In genomic region chr7:56168713-56169112, GRCm38 (mm10) we compare ENCODE assay signal across 24 mouse cellular contexts.
DNase-seq lines count a peak whose midpoint lies in the region; ATAC-seq and TF ChIP-seq lines count a peak whose summit lies in the region.
"Had no signal": no experiment of that assay in that cellular context is flagged by ENCODE, and none has a peak within 500 bp of the region (broad histone marks: within the 10 kb centered on the region; RNA-seq: fewer than 3 reads in every experiment).

No protein-coding gene starts in this region.

- peak; percentile 33; the same call in 1 of the 2 replicates for ATAC-seq in embryonic facial prominence, embryonic 14.5 days (ENCODE audit: low read depth)
- no peak for ATAC-seq in midbrain, embryonic 14.5 days (ENCODE audit: low FRiP score, low TSS enrichment)
- ATAC-seq in inflammation-experienced regulatory T-cells, adult 6 months: no peak
- ATAC-seq: CD4-positive, CD25-positive, alpha-beta regulatory T cell, adult 4 months; forebrain, postnatal 0 days had no signal

- intact Hi-C loops in left cerebral cortex, postnatal 4 days (cut with DNase I): no loop called here

- WGBS in embryonic facial prominence, embryonic 14.5 days: 65% methylated on average over 7 of the region's 7 CpGs
- 78% methylated on average over 7 of the region's 7 CpGs for WGBS in embryonic facial prominence, embryonic 10.5 days
- WGBS in midbrain, embryonic 14.5 days: 60% methylated on average over 7 of the region's 7 CpGs
- WGBS in midbrain, embryonic 10.5 days: 74% methylated on average over 7 of the region's 7 CpGs

- H3K4me2 ChIP-seq in embryonic facial prominence, embryonic 14.5 days (ENCODE audit: low read depth, low read length): no peak overlapping the region
- no peak overlapping the region for H3K4me2 ChIP-seq in midbrain, embryonic 14.5 days (ENCODE audit: low read length)
- no peak overlapping the region for H3K4me2 ChIP-seq in myocyte (ENCODE audit: low read depth)
- H3K4me2 ChIP-seq: heart, embryonic 15.5 days; hindbrain, embryonic 13.5 days; limb, embryonic 15.5 days; lung, embryonic 14.5 days; neural tube, embryonic 15.5 days had no signal

- no peaks in the 10 kb centered on the region for H3K27me3 ChIP-seq in embryonic facial prominence, embryonic 14.5 days (replicated peaks; ENCODE audit: control insufficient read depth, insufficient read depth, low read length)
- no peaks in the 10 kb centered on the region for H3K27me3 ChIP-seq in embryonic facial prominence, embryonic 10.5 days (replicated peaks; ENCODE audit: low read depth, poor library complexity, severe bottlenecking)
- H3K27me3 ChIP-seq in midbrain, embryonic 14.5 days (ENCODE audit: control insufficient read depth, insufficient read depth, low read length): no peaks in the 10 kb centered on the region
- H3K27me3 ChIP-seq in midbrain, embryonic 10.5 days (ENCODE audit: low read depth, poor library complexity, severe bottlenecking): no peaks in the 10 kb centered on the region
- no peaks in the 10 kb centered on the region for H3K27me3 ChIP-seq in myocyte (ENCODE audit: control insufficient read depth, insufficient read depth, insufficient read length)
- H3K27me3 ChIP-seq: heart, embryonic 15.5 days; hindbrain, embryonic 13.5 days; limb, embryonic 15.5 days; megakaryocyte, embryonic 14.5 days; neural tube, embryonic 15.5 days had no signal

- no peak overlapping the region for H3K4me3 ChIP-seq in embryonic facial prominence, embryonic 14.5 days (ENCODE audit: low read depth, low read length)
- H3K4me3 ChIP-seq in embryonic facial prominence, embryonic 10.5 days: no peak overlapping the region
- H3K4me3 ChIP-seq in midbrain, embryonic 14.5 days (replicated peaks; ENCODE audit: low read depth, low read length): no peak overlapping the region
- no peak overlapping the region for H3K4me3 ChIP-seq in midbrain, embryonic 10.5 days
- no peak overlapping the region for H3K4me3 ChIP-seq in myocyte
- H3K4me3 ChIP-seq: heart, embryonic 15.5 days; hindbrain, embryonic 13.5 days; limb, embryonic 15.5 days; megakaryocyte, embryonic 14.5 days; neural tube, embryonic 15.5 days had no signal

- peaks cover 44% of the 10 kb centered on the region for H3K36me3 ChIP-seq in embryonic facial prominence, embryonic 14.5 days (ENCODE audit: control insufficient read depth, insufficient read depth, low read length)
- H3K36me3 ChIP-seq in embryonic facial prominence, embryonic 10.5 days (replicated peaks): peaks cover 48% of the 10 kb centered on the region
- peaks cover 44% of the 10 kb centered on the region for H3K36me3 ChIP-seq in midbrain, embryonic 14.5 days (ENCODE audit: control insufficient read depth, insufficient read depth, low read length)
- peaks cover 43% of the 10 kb centered on the region for H3K36me3 ChIP-seq in midbrain, embryonic 10.5 days
- H3K36me3 ChIP-seq in myocyte (ENCODE audit: control insufficient read depth, insufficient read depth): peaks cover 11% of the 10 kb centered on the region

- no peak overlapping the region for H3K27ac ChIP-seq in embryonic facial prominence, embryonic 14.5 days (replicated peaks; ENCODE audit: low read depth, low read length)
- H3K27ac ChIP-seq in embryonic facial prominence, embryonic 10.5 days (replicated peaks): no peak overlapping the region
- H3K27ac ChIP-seq in midbrain, embryonic 14.5 days (replicated peaks; ENCODE audit: low read depth, low read length): no peak overlapping the region
- no peak overlapping the region for H3K27ac ChIP-seq in midbrain, embryonic 10.5 days (replicated peaks)
- H3K27ac ChIP-seq: heart, embryonic 15.5 days; hindbrain, embryonic 13.5 days; limb, embryonic 15.5 days; liver, embryonic 14.5 days; neural tube, embryonic 15.5 days; stomach, postnatal 0 days had no signal

- H3ac ChIP-seq in myocyte (ENCODE audit: control insufficient read depth, insufficient read length): no peak overlapping the region

- no peaks in the 10 kb centered on the region for H3K4me1 ChIP-seq in embryonic facial prominence, embryonic 14.5 days (ENCODE audit: control insufficient read depth, insufficient read depth, low read length)
- no peaks in the 10 kb centered on the region for H3K4me1 ChIP-seq in embryonic facial prominence, embryonic 10.5 days
- no peaks in the 10 kb centered on the region for H3K4me1 ChIP-seq in midbrain, embryonic 14.5 days (ENCODE audit: control insufficient read depth, insufficient read depth, low read length)
- no peaks in the 10 kb centered on the region for H3K4me1 ChIP-seq in midbrain, embryonic 10.5 days
- H3K4me1 ChIP-seq: heart, embryonic 15.5 days; hindbrain, embryonic 13.5 days; limb, embryonic 15.5 days; neural tube, embryonic 15.5 days had no signal

- no peaks in the 10 kb centered on the region for H3K9me3 ChIP-seq in embryonic facial prominence, embryonic 14.5 days (ENCODE audit: control insufficient read depth, low read length)
- H3K9me3 ChIP-seq in embryonic facial prominence, embryonic 10.5 days: no peaks in the 10 kb centered on the region
- no peaks in the 10 kb centered on the region for H3K9me3 ChIP-seq in midbrain, embryonic 14.5 days (ENCODE audit: control insufficient read depth, low read length)
- no peaks in the 10 kb centered on the region for H3K9me3 ChIP-seq in midbrain, embryonic 10.5 days (replicated peaks)
- H3K9me3 ChIP-seq: heart, embryonic 15.5 days; hindbrain, embryonic 13.5 days; limb, embryonic 15.5 days; megakaryocyte, embryonic 14.5 days; neural tube, embryonic 15.5 days had no signal

- peak; percentile 30 for DNase-seq in embryonic facial prominence, embryonic 14.5 days (ENCODE audit: low spot score)
- DNase-seq in embryonic facial prominence, embryonic 10.5 days (ENCODE audit: low spot score): no peak
- peak; percentile 1 for DNase-seq in midbrain, embryonic 14.5 days
- no peak for DNase-seq in midbrain, embryonic 10.5 days (ENCODE audit: low spot score)
- DNase-seq in cerebellum, adult 9-11 months: peak; percentile 68
- DNase-seq in left cerebral cortex, postnatal 4 days: no peak
- DNase-seq: forebrain, postnatal 0 days; gastrocnemius, postnatal 25 days; heart, postnatal 36 days; kidney, adult 8-10 months; kidney, postnatal 14 days; lung, embryonic 14.5 days; right cerebral cortex, postnatal 14 days; thymus, adult 2 months had no signal

- no peak for TF ChIP-seq POLR2A in myocyte (IDR thresholded peaks at IDR 0.05; ENCODE audit: insufficient read length, low read depth)

- H3K9ac ChIP-seq in embryonic facial prominence, embryonic 14.5 days (ENCODE audit: low read depth, low read length): no peak overlapping the region
- no peak overlapping the region for H3K9ac ChIP-seq in midbrain, embryonic 14.5 days (replicated peaks; ENCODE audit: low read length)
- H3K9ac ChIP-seq: forebrain, postnatal 0 days; heart, embryonic 15.5 days; hindbrain, embryonic 13.5 days; limb, embryonic 15.5 days; liver, embryonic 14.5 days; lung, embryonic 14.5 days; neural tube, embryonic 15.5 days had no signal

- H3K79me2 ChIP-seq in myocyte (ENCODE audit: control insufficient read depth, insufficient read depth): no peaks in the 10 kb centered on the region

TF ChIP-seq in myocyte, 11 proteins besides CTCF, POLR2A, EP300 and RAD21:
- TF ChIP-seq MYOD1 (IDR thresholded peaks at IDR 0.05; ENCODE audit: control insufficient read depth in 1 of 3, insufficient read length in 2 of 3, low read depth in 2 of 3) (peak in 2 of 3 experiments; percentile 79 to 81), REST (IDR thresholded peaks at IDR 0.05; ENCODE audit: insufficient read depth, insufficient read length) (no peak), MYOG (IDR thresholded peaks at IDR 0.05; ENCODE audit: control insufficient read depth in 1 of 3, insufficient read depth in 1 of 3, insufficient read length in 2 of 3, low read depth in 2 of 3) (peak; percentile 76 to 92 (median 78))

Comparison
In these comparisons a context has a peak if more than half of its experiments do, and no peak if none do; other contexts are left out.
1. DNase-seq: peak in embryonic facial prominence, embryonic 14.5 days (single experiment), midbrain, embryonic 14.5 days (single experiment) and cerebellum, adult 9-11 months (single experiment); none in embryonic facial prominence, embryonic 10.5 days (single experiment), midbrain, embryonic 10.5 days (single experiment) and left cerebral cortex, postnatal 4 days (single experiment).